Mouse (Mus musculus): Measurements from ENCODE around the gene Mamdc4. TPM values are rescaled to one million over a fixed set of nuclear protein-coding genes. Genes with fewer than 3 reads are reported as not detected.
A peak's percentile ranks its signal among the peaks of the same experiment; 100 is the strongest.

Mamdc4 gene
- polyA plus RNA-seq, 1 experiment from 2014 or later: 1.7 TPM

GRCm38 (mm10) chr2:25551186-25551585 lies 23.5 kb downstream of the Mamdc4 start:
- Histone ChIP-seq H3K9ac (no peak overlapping the region), H3K4me1 (peaks cover 1% of the 10 kb centered on the region; the same call in 1 of the 2 replicates), H3K9me3 (no peaks in the 10 kb centered on the region), H3K27me3 (replicated peaks) (no peaks in the 10 kb centered on the region), H3K36me3 (no peaks in the 10 kb centered on the region), H3K27ac (no peak overlapping the region), H3K4me2 (replicated peaks) (no peak overlapping the region), H3K4me3 (no peak overlapping the region)
- 38% methylated on average over 5 of the region's 5 CpGs for WGBS
- no peak for ATAC-seq (ENCODE audit: low FRiP score, low read depth)

DNA sequence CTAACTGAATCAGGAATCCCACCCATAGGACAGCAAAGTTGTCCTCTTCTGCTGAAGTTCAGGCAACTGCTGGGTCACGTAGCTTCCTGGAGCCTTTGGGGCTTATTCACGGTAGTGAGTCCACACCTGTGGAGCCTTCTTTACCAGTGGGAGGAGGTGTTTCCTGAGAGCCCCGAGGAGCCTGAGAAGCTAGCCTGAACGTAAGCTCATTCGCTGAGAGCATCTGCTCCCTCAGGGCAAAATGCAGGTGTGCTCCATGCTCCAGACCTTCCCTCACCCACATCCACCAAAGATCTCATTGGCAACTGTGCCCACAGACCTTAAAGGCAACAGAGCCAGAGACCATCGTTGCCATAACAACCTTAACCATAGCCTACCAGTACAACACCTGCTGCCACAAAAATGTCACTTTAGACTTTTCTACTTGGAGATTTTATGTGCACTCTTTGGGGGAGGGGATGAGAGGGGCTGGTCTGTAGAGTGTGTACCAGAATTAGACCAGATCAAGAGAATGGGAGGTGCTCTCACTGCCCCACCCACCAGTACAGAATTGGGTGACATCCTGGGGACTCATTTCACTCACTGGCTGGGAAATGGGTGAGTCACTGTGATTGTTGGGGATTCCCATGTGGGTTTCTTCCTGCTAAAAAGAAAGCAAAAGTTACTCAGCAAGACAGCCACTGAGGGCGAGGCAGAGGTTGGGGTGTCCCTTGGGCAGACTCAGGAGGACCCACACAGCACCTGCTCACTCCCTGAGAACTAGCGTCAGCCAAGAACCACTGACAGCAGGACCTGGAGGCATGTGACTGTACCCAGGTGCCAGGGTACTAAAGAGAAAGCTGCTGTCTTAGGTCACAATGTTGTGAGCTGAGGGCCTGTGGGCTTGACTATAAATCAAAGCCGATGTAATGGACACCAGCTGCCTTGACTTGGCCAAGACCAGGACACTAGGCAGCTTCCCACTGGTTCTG lies 25.3 kb downstream of the Mamdc4 start:
- WGBS: 77% methylated on average over 9 of the region's 9 CpGs

GRCm38 (mm10) chr2:25546811-25547491 lies 27.7 kb downstream of the Mamdc4 start, which contains the start of gene Traf2:
Gene Traf2, minus strand, starts transcription at chr2:25546940.
- H3K36me3 ChIP-seq: no peaks in the 10 kb centered on the region
- H3K27me3 ChIP-seq (replicated peaks): no peaks in the 10 kb centered on the region
- peak; percentile 99 for ATAC-seq (ENCODE audit: low FRiP score, low read depth)
- H3K9ac ChIP-seq: peak within 1 kb of the TSS; percentile 67
- H3K4me3 ChIP-seq: peak within 1 kb of the TSS; percentile 70
- no peak within 1 kb of the TSS for H3K27ac ChIP-seq
- H3K4me1 ChIP-seq: peaks cover 10% of the 10 kb centered on the region
- no peaks in the 10 kb centered on the region for H3K9me3 ChIP-seq
- 3% methylated on average over 48 of the region's 48 CpGs for WGBS
- H3K4me2 ChIP-seq (replicated peaks): peak within 1 kb of the TSS; percentile 72

More for the DNA sequence above, 25.3 kb downstream of the Mamdc4 start:
- H3K27me3 ChIP-seq (replicated peaks): no peaks in the 10 kb centered on the region
- H3K4me1 ChIP-seq: peaks cover 9% of the 10 kb centered on the region
- no peak for ATAC-seq (ENCODE audit: low FRiP score, low read depth)
- H3K4me2 ChIP-seq (replicated peaks): no peak overlapping the region
- H3K36me3 ChIP-seq: no peaks in the 10 kb centered on the region
- H3K9ac ChIP-seq: no peak overlapping the region
- H3K4me3 ChIP-seq: no peak overlapping the region
- no peak overlapping the region for H3K27ac ChIP-seq
- no peaks in the 10 kb centered on the region for H3K9me3 ChIP-seq

DNA sequence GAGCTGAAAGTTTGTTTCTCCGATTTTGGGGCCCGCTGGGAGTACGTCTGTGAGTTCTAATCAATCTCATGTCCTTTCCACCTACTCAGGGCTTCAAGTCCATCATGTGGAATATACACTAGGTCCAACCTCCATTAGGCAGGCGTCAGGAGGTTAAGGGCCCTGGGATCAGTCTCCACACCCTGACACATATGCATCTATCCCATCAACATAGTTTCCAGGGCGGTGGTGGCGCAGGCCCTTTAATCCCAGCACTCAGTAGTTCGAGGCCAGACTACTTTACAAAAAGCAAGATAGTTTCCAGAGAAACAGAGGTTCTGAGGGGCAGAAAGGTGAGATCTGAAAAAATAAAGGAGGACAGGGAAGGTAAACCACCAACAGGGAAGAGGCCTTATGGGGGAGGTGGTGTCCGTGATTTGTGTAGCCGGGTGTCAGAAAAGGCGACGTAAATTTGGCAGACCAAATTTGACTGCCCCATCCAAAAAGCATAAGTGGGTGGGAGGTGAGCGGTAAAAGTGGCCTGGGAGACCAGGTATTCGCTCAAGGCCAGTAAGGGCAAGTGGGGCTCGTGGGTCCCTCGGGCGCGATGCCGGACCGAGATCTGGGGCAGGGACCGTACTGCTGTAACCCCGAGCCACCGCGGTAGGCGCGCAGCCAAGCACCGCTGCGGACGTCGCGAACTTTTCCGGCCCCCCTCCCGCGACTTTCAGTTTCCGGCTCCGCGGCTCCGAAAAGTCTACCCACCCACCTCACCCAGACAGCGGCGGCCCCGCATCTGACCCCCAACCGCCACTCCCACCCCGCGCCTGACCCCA lies 28.4 kb downstream of the Mamdc4 start:
- ATAC-seq (ENCODE audit: low FRiP score, low read depth): peak; percentile 81

GRCm38 (mm10) chr2:25541644-25542367 lies 32.8 kb downstream of the Mamdc4 start:
- no peak for ATAC-seq (ENCODE audit: low FRiP score, low read depth)
- no peak overlapping the region for H3K4me2 ChIP-seq (replicated peaks)
- no peak overlapping the region for H3K9ac ChIP-seq
- H3K36me3 ChIP-seq: peaks cover 10% of the 10 kb centered on the region; the same call in 1 of the 2 replicates
- H3K9me3 ChIP-seq: no peaks in the 10 kb centered on the region
- H3K4me3 ChIP-seq: no peak overlapping the region
- H3K27ac ChIP-seq: no peak overlapping the region
- 75% methylated on average over 10 of the region's 10 CpGs for WGBS
- H3K27me3 ChIP-seq (replicated peaks): no peaks in the 10 kb centered on the region
- peaks cover 14% of the 10 kb centered on the region for H3K4me1 ChIP-seq

More for the DNA sequence above, 28.4 kb downstream of the Mamdc4 start:
- Histone ChIP-seq H3K27ac (no peak overlapping the region), H3K9me3 (no peaks in the 10 kb centered on the region), H3K4me3 (peak overlapping the region; percentile 70), H3K9ac (peak overlapping the region; percentile 67), H3K4me2 (replicated peaks) (peak overlapping the region; percentile 72), H3K4me1 (peaks cover 14% of the 10 kb centered on the region), H3K27me3 (replicated peaks) (no peaks in the 10 kb centered on the region), H3K36me3 (no peaks in the 10 kb centered on the region)
- 9% methylated on average over 43 of the region's 43 CpGs for WGBS

DNA sequence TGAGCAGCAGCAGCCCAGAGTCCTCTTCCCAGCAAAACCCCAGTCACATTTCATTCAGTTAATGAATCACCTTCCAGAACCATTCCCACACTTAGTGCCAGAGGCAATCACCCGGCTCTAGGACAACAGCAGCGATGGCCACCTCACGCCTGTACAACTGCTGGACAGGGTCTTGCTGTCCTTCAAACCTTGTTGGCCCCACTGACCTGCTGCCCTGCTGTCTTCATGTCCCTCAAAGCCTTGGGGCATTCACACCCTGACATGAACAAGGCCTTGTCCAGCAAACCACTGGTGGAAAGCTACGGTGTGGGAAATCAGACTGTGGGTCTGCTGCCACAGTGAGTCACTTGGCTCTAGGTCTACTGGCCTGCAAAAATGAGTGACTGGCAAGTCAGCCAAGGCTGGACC lies 34.1 kb downstream of the Mamdc4 start:
- H3K4me3 ChIP-seq: no peak overlapping the region
- 96% methylated on average over 4 of the region's 4 CpGs for WGBS
- H3K9ac ChIP-seq: no peak overlapping the region
- ATAC-seq (ENCODE audit: low FRiP score, low read depth): no peak
- no peak overlapping the region for H3K4me2 ChIP-seq (replicated peaks)
- H3K9me3 ChIP-seq: no peaks in the 10 kb centered on the region
- H3K27me3 ChIP-seq (replicated peaks): no peaks in the 10 kb centered on the region
- H3K4me1 ChIP-seq: peaks cover 6% of the 10 kb centered on the region
- peaks cover 22% of the 10 kb centered on the region; the same call in 1 of the 2 replicates for H3K36me3 ChIP-seq
- no peak overlapping the region for H3K27ac ChIP-seq

DNA sequence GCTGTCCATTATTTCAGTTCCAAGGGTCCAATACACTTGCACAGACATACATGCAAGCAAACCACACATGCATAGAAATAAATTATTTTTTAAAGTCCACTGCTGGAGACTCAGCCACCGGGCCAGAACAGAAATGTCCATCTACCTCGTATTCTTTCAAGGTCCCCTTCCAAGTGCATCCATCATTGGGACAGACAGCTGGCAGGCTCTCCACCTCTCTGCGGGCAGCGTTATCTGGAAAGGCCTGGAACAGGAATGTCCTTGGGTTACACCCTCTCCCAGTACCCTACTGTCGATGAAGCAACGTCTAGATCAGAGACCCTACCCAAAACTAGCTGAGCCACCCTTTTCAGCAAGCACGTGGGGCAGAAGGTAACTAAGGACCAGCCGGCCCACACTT lies 38.1 kb downstream of the Mamdc4 start:
- no peak overlapping the region for H3K9ac ChIP-seq
- 90% methylated on average over 8 of the region's 8 CpGs for WGBS
- no peaks in the 10 kb centered on the region for H3K27me3 ChIP-seq (replicated peaks)
- no peaks in the 10 kb centered on the region for H3K4me1 ChIP-seq
- H3K4me2 ChIP-seq (replicated peaks): no peak overlapping the region
- ATAC-seq (ENCODE audit: low FRiP score, low read depth): no peak
- H3K36me3 ChIP-seq: peaks cover 36% of the 10 kb centered on the region
- H3K27ac ChIP-seq: no peak overlapping the region
- H3K4me3 ChIP-seq: no peak overlapping the region
- H3K9me3 ChIP-seq: no peaks in the 10 kb centered on the region

- Histone ChIP-seq H3K27me3 (replicated peaks) (no peaks in the 10 kb centered on the region), H3K27ac (no peak overlapping the region), H3K9ac (no peak overlapping the region), H3K4me2 (replicated peaks) (no peak overlapping the region), H3K9me3 (no peaks in the 10 kb centered on the region), H3K4me1 (no peaks in the 10 kb centered on the region), H3K36me3 (peaks cover 51% of the 10 kb centered on the region), H3K4me3 (no peak overlapping the region)
- ATAC-seq (ENCODE audit: low FRiP score, low read depth): no peak
- WGBS: 94% methylated on average over 2 of the region's 2 CpGs
Observed at GRCm38 (mm10) chr2:25534866-25535182, 39.8 kb downstream of the Mamdc4 start.

- H3K4me2 ChIP-seq (replicated peaks): no peak overlapping the region
- WGBS: 91% methylated on average over 3 of the region's 3 CpGs
- H3K9ac ChIP-seq: no peak overlapping the region
- no peaks in the 10 kb centered on the region for H3K9me3 ChIP-seq
- ATAC-seq (ENCODE audit: low FRiP score, low read depth): no peak
- no peaks in the 10 kb centered on the region for H3K27me3 ChIP-seq (replicated peaks)
- H3K4me1 ChIP-seq: no peaks in the 10 kb centered on the region
- H3K27ac ChIP-seq: no peak overlapping the region
- peaks cover 56% of the 10 kb centered on the region for H3K36me3 ChIP-seq
- H3K4me3 ChIP-seq: no peak overlapping the region
Observed at GRCm38 (mm10) chr2:25534178-25534865, 40.3 kb downstream of the Mamdc4 start.

- Histone ChIP-seq H3K9me3 (no peaks in the 10 kb centered on the region), H3K27ac (no peak overlapping the region), H3K4me1 (no peaks in the 10 kb centered on the region), H3K27me3 (replicated peaks) (no peaks in the 10 kb centered on the region), H3K9ac (no peak overlapping the region), H3K36me3 (peaks cover 62% of the 10 kb centered on the region), H3K4me3 (no peak overlapping the region), H3K4me2 (replicated peaks) (no peak overlapping the region)
- 94% methylated on average over 2 of the region's 2 CpGs for WGBS
- no peak for ATAC-seq (ENCODE audit: low FRiP score, low read depth)
Observed at GRCm38 (mm10) chr2:25533707-25534106, 40.9 kb downstream of the Mamdc4 start.

Data from neural tube, embryonic 12.5 days (tissue).